Mouse (Mus musculus) activated CD4-positive, CD25-positive, alpha-beta regulatory T cell, adult 9 weeks (primary cell): Measurements from ENCODE around the gene Utp14a. TPM values are rescaled to one million over a fixed set of nuclear protein-coding genes. Genes with fewer than 3 reads are reported as not detected.

Experiments
- polyA plus RNA-seq: library from polyadenylated mRNA; unstranded; fragments of 100-300 nt; shearing (Covaris generic); gene quantifications from one replicate; pipeline ENCODE4 v1.2.1, GENCODE M21; 2017

Gene Utp14a
- polyA plus RNA-seq, result 26.9 TPM

GRCm38 (mm10) chrX:48256468-48257007, at the start of gene Utp14a:
Utp14a (plus strand) TSS chrX:48256862.

GRCm38 (mm10) chrX:48208519-48209185, 48.0 kb upstream of the Utp14a start, which contains the start of gene Zdhhc9:
Zdhhc9 (minus strand) TSS chrX:48208878.

Other genes with a start within 250 kb of the Utp14a start
- gene Apln, start 222.0 kb upstream of the Utp14a start, polyA plus RNA-seq, result 0.17 TPM
- gene Xpnpep2, start 148.1 kb upstream of the Utp14a start, polyA plus RNA-seq, result 0.42 TPM
- gene Sash3, start 110.4 kb upstream of the Utp14a start, polyA plus RNA-seq, result 503 TPM
- 26.2 TPM for gene Zdhhc9, start 48.0 kb upstream of the Utp14a start, polyA plus RNA-seq
- 2.8 TPM for gene Bcorl1, start 84.5 kb downstream of the Utp14a start, polyA plus RNA-seq
- 29.2 TPM for gene Elf4, start 206.3 kb downstream of the Utp14a start, polyA plus RNA-seq